Mouse (Mus musculus) embryonic facial prominence, embryonic 14.5 days (tissue): ENCODE data around the gene Dnaja2. TPM values are rescaled to one million over a fixed set of nuclear protein-coding genes. Genes with fewer than 3 reads are reported as not detected.
A peak's percentile ranks its signal among the peaks of the same experiment; 100 is the strongest.

ENCODE experiments used
- ATAC-seq: fragments of 200-750 bp; cut with Nextera tagmentation; 2 replicates; pipeline ENCODE4 v1.8.0; 2017; ENCODE audit warnings: low read depth, moderate number of reproducible peaks, moderate TSS enrichment
- DNase-seq: peaks from one replicate; pipeline ENCODE4 v3.0.0-alpha.2; 2015; ENCODE audit warnings: low spot score
- H3K27ac ChIP-seq: fragments of 300-500 bp; sonication (generic); replicated peaks from 2 replicates; pipeline ENCODE4 v1.5.1; 2014; ENCODE audit warnings: low read depth, mild to moderate bottlenecking, low read length, moderate library complexity
- H3K27me3 ChIP-seq: fragments of 300-500 bp; sonication (generic); replicated peaks from 2 replicates; pipeline ENCODE4 v1.6.1; 2014; ENCODE audit warnings: low read length; ENCODE audit not compliant: control insufficient read depth, insufficient read depth
- H3K36me3 ChIP-seq: fragments of 300-500 bp; sonication (generic); 2 replicates; pipeline ENCODE4 v1.6.1; 2014; ENCODE audit warnings: low read length, mixed read lengths; ENCODE audit not compliant: control insufficient read depth, insufficient read depth
- H3K4me1 ChIP-seq: fragments of 300-500 bp; sonication (generic); 2 replicates; pipeline ENCODE4 v1.6.1; 2014; ENCODE audit warnings: antibody characterized with exemption, low read length; ENCODE audit not compliant: control insufficient read depth, insufficient read depth
- H3K4me2 ChIP-seq: fragments of 300-500 bp; sonication (generic); 2 replicates; pipeline ENCODE4 v1.6.1; 2014; ENCODE audit warnings: low read depth, mild to moderate bottlenecking, low read length, moderate library complexity, mixed read lengths
- H3K4me3 ChIP-seq: fragments of 300-500 bp; sonication (generic); 2 replicates; pipeline ENCODE4 v1.5.1; 2014; ENCODE audit warnings: low read depth, mild to moderate bottlenecking, low read length
- H3K9ac ChIP-seq: fragments of 300-500 bp; sonication (generic); 2 replicates; pipeline ENCODE4 v1.6.1; 2014; ENCODE audit warnings: low read depth, mild to moderate bottlenecking, low read length, moderate library complexity, mixed read lengths
- H3K9me3 ChIP-seq: fragments of 300-500 bp; sonication (generic); 2 replicates; pipeline ENCODE4 v1.6.1; 2016; ENCODE audit warnings: low read length; ENCODE audit not compliant: control insufficient read depth
- WGBS: fragments of 180-500 bp; shearing (Covaris S2); extraction: QIAGEN DNeasy Blood & Tissue Kit; methylation state at CpG from one replicate; pipeline ENCODE4 v1.1.7; 2014; 5-methylcytosine and 5-hydroxymethylcytosine counted together
- polyA plus RNA-seq: library from polyadenylated mRNA; unstranded; fragments of >200 nt; fragmentation: Nextera tagmentation; extraction: Ambion mirVana; gene quantifications from 2 replicates; pipeline ENCODE4 v1.2.1, GENCODE M21; 2014

Gene Dnaja2
- polyA plus RNA-seq, 1 experiment from 2014 or later = 149 TPM

GRCm38 (mm10) chr8:85520586-85520985, 34.6 kb downstream of the Dnaja2 start:
- H3K9ac ChIP-seq = no peak overlapping the region
- peaks cover 82% of the 10 kb centered on the region for H3K36me3 ChIP-seq

DNA sequence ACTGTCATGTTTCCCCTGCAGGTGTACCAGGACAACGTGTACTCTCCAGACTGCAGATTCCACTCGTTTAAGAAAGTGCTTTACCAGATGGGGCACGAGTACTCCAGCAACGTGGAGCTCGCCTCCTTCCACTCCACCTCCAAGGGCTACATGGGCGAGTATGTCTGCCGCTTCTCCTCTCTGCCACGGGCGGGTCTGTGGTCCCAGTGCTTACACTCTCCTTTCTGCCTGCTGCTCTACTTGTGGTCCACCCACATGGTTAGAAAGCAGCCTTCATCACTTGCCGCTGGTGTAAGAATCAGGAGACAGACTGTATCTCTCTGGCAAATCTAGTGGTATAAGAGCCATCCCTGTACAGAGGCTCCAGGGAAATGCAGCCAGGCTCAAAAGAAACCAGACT, 37.2 kb downstream of the Dnaja2 start:
- WGBS = 89% methylated on average over 10 of the region's 10 CpGs
- Histone ChIP-seq H3K9ac (no peak overlapping the region), H3K36me3 (peaks cover 75% of the 10 kb centered on the region), H3K27ac (no peak overlapping the region), H3K9me3 (no peaks in the 10 kb centered on the region), H3K4me2 (no peak overlapping the region), H3K4me1 (no peaks in the 10 kb centered on the region), H3K27me3 (no peaks in the 10 kb centered on the region), H3K4me3 (no peak overlapping the region)
- no peak for ATAC-seq
- no peak for DNase-seq

More at GRCm38 (mm10) chr8:85520586-85520985, 34.6 kb downstream of the Dnaja2 start:
- no peaks in the 10 kb centered on the region for H3K27me3 ChIP-seq
- DNase-seq (no peak), ATAC-seq (no peak)
- no peak overlapping the region for H3K27ac ChIP-seq
- H3K4me1 ChIP-seq = no peaks in the 10 kb centered on the region
- H3K9me3 ChIP-seq = no peaks in the 10 kb centered on the region
- H3K4me2 ChIP-seq = no peak overlapping the region
- no peak overlapping the region for H3K4me3 ChIP-seq
- WGBS = 94% methylated on average over 4 of the region's 4 CpGs

- WGBS = 79% methylated on average over 4 of the region's 4 CpGs
- no peaks in the 10 kb centered on the region for H3K9me3 ChIP-seq
- no peak overlapping the region for H3K27ac ChIP-seq
- DNase-seq (no peak), ATAC-seq (no peak)
- no peaks in the 10 kb centered on the region for H3K27me3 ChIP-seq
- no peak overlapping the region for H3K9ac ChIP-seq
- peaks cover 76% of the 10 kb centered on the region for H3K36me3 ChIP-seq
- no peak overlapping the region for H3K4me3 ChIP-seq
- H3K4me1 ChIP-seq = no peaks in the 10 kb centered on the region
- no peak overlapping the region for H3K4me2 ChIP-seq
Observed at GRCm38 (mm10) chr8:85517336-85517735, 37.8 kb downstream of the Dnaja2 start.

DNA sequence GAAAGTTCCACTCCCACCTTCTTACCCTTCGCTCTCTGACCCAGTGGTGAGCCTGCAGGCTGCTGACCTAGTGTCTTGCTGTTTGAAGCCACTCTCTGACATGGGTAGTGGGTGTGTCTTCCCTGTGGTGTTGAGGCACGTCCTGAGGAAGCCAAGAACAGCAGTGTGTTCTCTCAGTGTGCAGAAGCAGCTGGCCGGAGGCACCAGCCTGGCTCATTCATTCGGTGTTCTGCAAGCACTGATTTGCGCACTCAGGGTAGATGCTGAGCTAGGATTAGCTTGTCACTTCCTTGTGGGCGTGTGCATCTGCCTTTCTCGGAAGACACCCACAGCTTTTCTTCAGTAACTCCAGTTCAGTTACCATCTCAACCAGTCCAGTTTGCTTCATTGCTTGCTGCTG, 39.8 kb downstream of the Dnaja2 start:
- 0 out of 2 replicates have a peak overlapping the region, but pooled peaks have one; percentile 10 for H3K27ac ChIP-seq
- ATAC-seq (no peak), DNase-seq (peak; percentile 40)
- no peaks in the 10 kb centered on the region for H3K9me3 ChIP-seq
- 47% methylated on average over 7 of the region's 7 CpGs for WGBS
- no peak overlapping the region for H3K4me2 ChIP-seq
- H3K27me3 ChIP-seq = no peaks in the 10 kb centered on the region
- no peak overlapping the region for H3K4me3 ChIP-seq
- no peak overlapping the region for H3K9ac ChIP-seq
- peaks cover 76% of the 10 kb centered on the region for H3K36me3 ChIP-seq
- H3K4me1 ChIP-seq = no peaks in the 10 kb centered on the region

DNA sequence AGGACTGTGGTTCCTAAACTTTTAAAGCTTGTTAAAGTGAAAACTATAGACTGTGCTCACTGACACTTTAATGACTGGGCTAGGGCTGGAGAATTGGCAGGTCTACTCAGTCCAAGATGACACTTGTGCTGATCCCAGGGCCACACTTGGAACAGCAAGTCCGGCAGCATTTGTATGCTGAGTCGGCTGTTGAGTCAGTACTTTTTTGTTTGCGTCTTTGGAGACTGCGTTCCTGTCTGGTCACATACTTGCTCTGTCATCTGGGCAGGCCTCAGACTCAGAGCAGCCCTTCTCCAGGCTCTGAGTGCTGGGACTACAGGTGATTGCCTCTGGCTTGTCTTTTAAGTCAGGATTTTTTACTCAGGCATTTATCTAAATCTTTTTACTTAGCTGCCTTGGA, 41.9 kb downstream of the Dnaja2 start:
- no peak overlapping the region for H3K27ac ChIP-seq
- ATAC-seq (no peak), DNase-seq (no peak)
- 81% methylated on average over 4 of the region's 4 CpGs for WGBS
- no peaks in the 10 kb centered on the region for H3K27me3 ChIP-seq
- H3K4me2 ChIP-seq = no peak overlapping the region
- no peak overlapping the region for H3K9ac ChIP-seq
- H3K9me3 ChIP-seq = no peaks in the 10 kb centered on the region
- H3K36me3 ChIP-seq = peaks cover 74% of the 10 kb centered on the region
- no peaks in the 10 kb centered on the region for H3K4me1 ChIP-seq
- H3K4me3 ChIP-seq = no peak overlapping the region

GRCm38 (mm10) chr8:85512234-85512633, 42.9 kb downstream of the Dnaja2 start:
- peaks cover 70% of the 10 kb centered on the region for H3K36me3 ChIP-seq
- H3K27ac ChIP-seq = no peak overlapping the region
- H3K4me2 ChIP-seq = no peak overlapping the region
- H3K4me3 ChIP-seq = no peak overlapping the region
- no peaks in the 10 kb centered on the region for H3K9me3 ChIP-seq
- DNase-seq = no peak
- no peaks in the 10 kb centered on the region for H3K27me3 ChIP-seq
- ATAC-seq = no peak
- WGBS = 88% methylated on average over 8 of the region's 8 CpGs
- H3K4me1 ChIP-seq = no peaks in the 10 kb centered on the region
- H3K9ac ChIP-seq = no peak overlapping the region

- 80% methylated on average over 4 of the region's 4 CpGs for WGBS
- peaks cover 69% of the 10 kb centered on the region for H3K36me3 ChIP-seq
- H3K9me3 ChIP-seq = no peaks in the 10 kb centered on the region
- DNase-seq (no peak), ATAC-seq (no peak)
- no peak overlapping the region for H3K4me3 ChIP-seq
- no peak overlapping the region for H3K4me2 ChIP-seq
- no peak overlapping the region for H3K27ac ChIP-seq
- no peak overlapping the region for H3K9ac ChIP-seq
- no peaks in the 10 kb centered on the region for H3K27me3 ChIP-seq
- no peaks in the 10 kb centered on the region for H3K4me1 ChIP-seq
Observed at GRCm38 (mm10) chr8:85508661-85509060, 46.5 kb downstream of the Dnaja2 start.

- ATAC-seq (no peak), DNase-seq (no peak)
- Histone ChIP-seq H3K9me3 (no peaks in the 10 kb centered on the region), H3K4me2 (no peak overlapping the region), H3K9ac (no peak overlapping the region), H3K27ac (no peak overlapping the region), H3K27me3 (no peaks in the 10 kb centered on the region), H3K4me1 (no peaks in the 10 kb centered on the region), H3K4me3 (no peak overlapping the region), H3K36me3 (peaks cover 50% of the 10 kb centered on the region)
- 91% methylated on average over 4 of the region's 4 CpGs for WGBS
Observed at GRCm38 (mm10) chr8:85506620-85507019, 48.5 kb downstream of the Dnaja2 start.

- Histone ChIP-seq H3K27me3 (no peaks in the 10 kb centered on the region), H3K4me1 (no peaks in the 10 kb centered on the region), H3K36me3 (peaks cover 32% of the 10 kb centered on the region), H3K27ac (no peak overlapping the region), H3K4me3 (no peak overlapping the region), H3K4me2 (no peak overlapping the region), H3K9ac (no peak overlapping the region), H3K9me3 (no peaks in the 10 kb centered on the region)
- peak; percentile 54 for ATAC-seq
- peak; percentile 60 for DNase-seq
- WGBS = 70% methylated on average over 6 of the region's 6 CpGs
Observed at GRCm38 (mm10) chr8:85504704-85505103, 50.4 kb downstream of the Dnaja2 start.
